Mouse (Mus musculus): ENCODE data around the gene Gsx2. TPM values are rescaled to one million over a fixed set of nuclear protein-coding genes. Genes with fewer than 3 reads are reported as not detected.

The Gsx2 gene
- polyA plus RNA-seq, 1 experiment, result not detected

GRCm38 (mm10) chr5:75084393-75084870 is 9.0 kb downstream of the Gsx2 start:
- Histone ChIP-seq H3K4me1 (ENCODE audit: control insufficient read depth, insufficient read depth, insufficient read length) (peaks cover 2% of the 10 kb centered on the region; the same call in 1 of the 2 replicates), H3K27ac (ENCODE audit: insufficient read depth, low read length) (no peak overlapping the region), H3K27me3 (ENCODE audit: control insufficient read depth, insufficient read depth, low read length) (peaks cover 36% of the 10 kb centered on the region), H3K36me3 (ENCODE audit: control insufficient read depth, insufficient read depth, low read length) (no peaks in the 10 kb centered on the region), H3K4me3 (ENCODE audit: extremely low read depth, insufficient read depth, insufficient read length) (no peak overlapping the region)
- DNase-seq (ENCODE audit: low read depth in 1 of 2, low spot score in 2 of 2), result no peak
- TF ChIP-seq POLR2A (IDR thresholded peaks at IDR 0.05; ENCODE audit: low read depth, low read length) (no peak), CTCF (IDR thresholded peaks at IDR 0.05; ENCODE audit: extremely low read depth, insufficient read depth, insufficient read length, insufficient replicate concordance) (no peak)
- WGBS, result 12% methylated on average over 8 of the region's 8 CpGs

DNA sequence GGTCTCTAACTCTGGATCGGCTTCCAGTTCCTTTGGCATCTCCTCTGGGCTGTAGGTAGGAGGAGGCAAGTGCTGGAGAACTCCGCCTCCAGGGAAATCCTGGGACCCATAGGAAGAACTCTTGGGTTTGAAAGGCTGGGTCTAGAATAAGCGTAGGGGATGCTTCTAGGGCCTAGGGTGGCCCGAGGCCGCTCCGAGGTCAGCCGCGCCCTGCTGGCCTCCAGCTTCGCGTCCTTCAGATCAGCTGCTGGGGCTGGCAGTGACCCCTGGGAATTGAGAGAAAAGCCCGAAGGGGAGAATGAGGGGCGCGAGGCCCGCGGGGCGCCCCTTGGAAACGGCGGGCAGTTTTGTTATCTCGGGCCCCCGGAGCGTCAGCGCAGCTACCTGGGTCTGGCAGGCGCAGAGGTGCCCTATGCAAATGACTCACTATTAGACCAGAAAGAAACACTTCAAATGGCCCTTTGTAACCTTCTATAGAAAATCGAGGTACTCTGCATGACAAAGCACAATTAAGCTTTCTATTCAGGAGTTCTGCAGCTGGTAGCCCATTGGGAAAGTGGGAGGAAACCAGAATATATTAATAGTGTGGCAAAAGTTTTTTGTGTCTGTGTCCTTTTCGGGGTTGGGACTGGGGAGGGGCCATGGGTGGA is 9.6 kb downstream of the Gsx2 start:
- Histone ChIP-seq H3K36me3 (ENCODE audit: control insufficient read depth, insufficient read depth, low read length) (no peaks in the 10 kb centered on the region), H3K4me1 (ENCODE audit: control insufficient read depth, insufficient read depth, insufficient read length) (peaks cover 2% of the 10 kb centered on the region; the same call in 1 of the 2 replicates), H3K27me3 (ENCODE audit: control insufficient read depth, insufficient read depth, low read length) (peaks cover 36% of the 10 kb centered on the region), H3K27ac (ENCODE audit: insufficient read depth, low read length) (no peak overlapping the region), H3K4me3 (ENCODE audit: extremely low read depth, insufficient read depth, insufficient read length) (no peak overlapping the region)
- no peak for TF ChIP-seq POLR2A (IDR thresholded peaks at IDR 0.05; ENCODE audit: low read depth, low read length)
- TF ChIP-seq CTCF (IDR thresholded peaks at IDR 0.05; ENCODE audit: extremely low read depth, insufficient read depth, insufficient read length, insufficient replicate concordance), result no peak
- WGBS, result 8% methylated on average over 25 of the region's 25 CpGs
- DNase-seq (ENCODE audit: low read depth in 1 of 2, low spot score in 2 of 2), result no peak

- Histone ChIP-seq H3K27ac (ENCODE audit: insufficient read depth, low read length) (no peak overlapping the region), H3K36me3 (ENCODE audit: control insufficient read depth, insufficient read depth, low read length) (no peaks in the 10 kb centered on the region), H3K4me1 (ENCODE audit: control insufficient read depth, insufficient read depth, insufficient read length) (peaks cover 2% of the 10 kb centered on the region; the same call in 1 of the 2 replicates), H3K4me3 (ENCODE audit: extremely low read depth, insufficient read depth, insufficient read length) (no peak overlapping the region), H3K27me3 (ENCODE audit: control insufficient read depth, insufficient read depth, low read length) (peaks cover 35% of the 10 kb centered on the region)
- no peak for TF ChIP-seq CTCF (IDR thresholded peaks at IDR 0.05; ENCODE audit: extremely low read depth, insufficient read depth, insufficient read length, insufficient replicate concordance)
- no peak for TF ChIP-seq POLR2A (IDR thresholded peaks at IDR 0.05; ENCODE audit: low read depth, low read length)
- no peak for DNase-seq (ENCODE audit: low read depth in 1 of 2, low spot score in 2 of 2)
- 10% methylated on average over 17 of the region's 17 CpGs for WGBS
Observed at GRCm38 (mm10) chr5:75085521-75085875, 10.1 kb downstream of the Gsx2 start.

- Histone ChIP-seq H3K4me3 (ENCODE audit: extremely low read depth, insufficient read depth, insufficient read length) (no peak overlapping the region), H3K27me3 (ENCODE audit: control insufficient read depth, insufficient read depth, low read length) (peaks cover 34% of the 10 kb centered on the region), H3K36me3 (ENCODE audit: control insufficient read depth, insufficient read depth, low read length) (no peaks in the 10 kb centered on the region), H3K27ac (ENCODE audit: insufficient read depth, low read length) (no peak overlapping the region), H3K4me1 (ENCODE audit: control insufficient read depth, insufficient read depth, insufficient read length) (peaks cover 2% of the 10 kb centered on the region; the same call in 1 of the 2 replicates)
- WGBS, result 43% methylated on average over 4 of the region's 4 CpGs
- no peak for DNase-seq (ENCODE audit: low read depth in 1 of 2, low spot score in 2 of 2)
- TF ChIP-seq CTCF (IDR thresholded peaks at IDR 0.05; ENCODE audit: extremely low read depth, insufficient read depth, insufficient read length, insufficient replicate concordance), result no peak
- TF ChIP-seq POLR2A (IDR thresholded peaks at IDR 0.05; ENCODE audit: low read depth, low read length), result no peak
Observed at GRCm38 (mm10) chr5:75085906-75086305, 10.5 kb downstream of the Gsx2 start.

DNA sequence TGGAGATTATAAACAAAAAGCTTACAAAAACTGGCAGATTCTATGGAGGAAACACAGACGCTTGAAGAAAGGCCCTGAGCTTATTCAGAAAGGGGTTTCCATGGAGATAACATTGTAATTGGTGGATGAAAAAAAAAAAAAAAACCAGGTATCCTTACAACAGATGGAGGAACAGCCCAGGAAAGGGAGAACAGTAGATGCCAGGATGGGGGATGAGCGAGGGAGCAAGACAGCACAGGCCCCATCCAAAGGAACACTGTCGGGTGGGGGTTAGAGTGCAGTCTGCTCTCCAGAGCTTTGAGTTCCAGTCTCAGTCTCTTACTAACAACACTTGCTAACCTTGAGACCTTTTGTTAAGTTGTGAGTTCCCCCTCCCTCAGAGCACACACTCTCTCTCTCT is 31.1 kb downstream of the Gsx2 start:
- Histone ChIP-seq H3K36me3 (ENCODE audit: control insufficient read depth, insufficient read depth, low read length) (no peaks in the 10 kb centered on the region), H3K4me3 (ENCODE audit: extremely low read depth, insufficient read depth, insufficient read length) (no peak overlapping the region), H3K27me3 (ENCODE audit: control insufficient read depth, insufficient read depth, low read length) (no peaks in the 10 kb centered on the region), H3K27ac (ENCODE audit: insufficient read depth, low read length) (no peak overlapping the region), H3K4me1 (ENCODE audit: control insufficient read depth, insufficient read depth, insufficient read length) (no peaks in the 10 kb centered on the region)
- 89% methylated on average over 3 of the region's 3 CpGs for WGBS
- DNase-seq (ENCODE audit: low read depth in 1 of 2, low spot score in 2 of 2), result no peak
- TF ChIP-seq CTCF (IDR thresholded peaks at IDR 0.05; ENCODE audit: extremely low read depth, insufficient read depth, insufficient read length, insufficient replicate concordance), result no peak
- no peak for TF ChIP-seq POLR2A (IDR thresholded peaks at IDR 0.05; ENCODE audit: low read depth, low read length)

- no peaks in the 10 kb centered on the region for H3K4me1 ChIP-seq (ENCODE audit: control insufficient read depth, insufficient read depth, insufficient read length)
- no peak for TF ChIP-seq CTCF (IDR thresholded peaks at IDR 0.05; ENCODE audit: extremely low read depth, insufficient read depth, insufficient read length, insufficient replicate concordance)
- TF ChIP-seq POLR2A (IDR thresholded peaks at IDR 0.05; ENCODE audit: low read depth, low read length), result no peak
- no peaks in the 10 kb centered on the region for H3K27me3 ChIP-seq (ENCODE audit: control insufficient read depth, insufficient read depth, low read length)
- H3K4me3 ChIP-seq (ENCODE audit: extremely low read depth, insufficient read depth, insufficient read length), result no peak overlapping the region
- WGBS, result 58% methylated on average over 5 of the region's 5 CpGs
- no peak overlapping the region for H3K27ac ChIP-seq (ENCODE audit: insufficient read depth, low read length)
- no peak for DNase-seq (ENCODE audit: low read depth in 1 of 2, low spot score in 2 of 2)
- H3K36me3 ChIP-seq (ENCODE audit: control insufficient read depth, insufficient read depth, low read length), result no peaks in the 10 kb centered on the region
Observed at GRCm38 (mm10) chr5:75109368-75109767, 34.0 kb downstream of the Gsx2 start.

- Histone ChIP-seq H3K36me3 (ENCODE audit: control insufficient read depth, insufficient read depth, low read length) (no peaks in the 10 kb centered on the region), H3K4me1 (ENCODE audit: control insufficient read depth, insufficient read depth, insufficient read length) (no peaks in the 10 kb centered on the region), H3K4me3 (ENCODE audit: extremely low read depth, insufficient read depth, insufficient read length) (no peak overlapping the region), H3K27me3 (ENCODE audit: control insufficient read depth, insufficient read depth, low read length) (no peaks in the 10 kb centered on the region), H3K27ac (ENCODE audit: insufficient read depth, low read length) (no peak overlapping the region)
- no peak for DNase-seq (ENCODE audit: low read depth in 1 of 2, low spot score in 2 of 2)
- WGBS, result 79% methylated on average over 5 of the region's 5 CpGs
- no peak for TF ChIP-seq CTCF (IDR thresholded peaks at IDR 0.05; ENCODE audit: extremely low read depth, insufficient read depth, insufficient read length, insufficient replicate concordance)
- no peak for TF ChIP-seq POLR2A (IDR thresholded peaks at IDR 0.05; ENCODE audit: low read depth, low read length)
Observed at GRCm38 (mm10) chr5:75111781-75112180, 36.4 kb downstream of the Gsx2 start.

Measured in spleen, adult 2 months (tissue).